Mouse (Mus musculus): Measurements from ENCODE around the gene Olfr222.

DNA sequence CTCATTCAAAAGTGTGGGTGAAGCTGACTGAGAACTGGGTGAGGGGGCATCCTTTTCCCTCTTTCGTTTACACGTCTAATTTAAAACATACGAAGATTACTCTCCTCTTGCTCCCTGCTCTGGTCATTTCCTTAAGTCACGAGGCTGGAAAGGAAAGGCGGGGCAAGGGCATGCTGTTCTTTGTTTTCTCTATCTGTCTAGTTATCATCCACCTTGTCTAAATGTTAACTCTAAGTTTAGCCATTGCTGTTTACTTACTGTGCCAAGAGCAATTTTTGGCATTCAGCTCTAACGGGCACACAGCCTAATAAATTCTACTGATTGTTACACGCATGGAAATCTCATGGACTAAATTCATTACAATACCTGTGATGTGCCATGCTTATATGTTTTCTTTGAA, 23.2 kb upstream of the Olfr222 start:
- TF ChIP-seq EP300 (IDR thresholded peaks at IDR 0.05; ENCODE audit: insufficient read depth, low read depth, low read length) (no peak), CTCF (IDR thresholded peaks at IDR 0.05; ENCODE audit: low read depth, low read length) (no peak)
